Mouse (Mus musculus): ENCODE measurements around the gene Mpnd.

DNA sequence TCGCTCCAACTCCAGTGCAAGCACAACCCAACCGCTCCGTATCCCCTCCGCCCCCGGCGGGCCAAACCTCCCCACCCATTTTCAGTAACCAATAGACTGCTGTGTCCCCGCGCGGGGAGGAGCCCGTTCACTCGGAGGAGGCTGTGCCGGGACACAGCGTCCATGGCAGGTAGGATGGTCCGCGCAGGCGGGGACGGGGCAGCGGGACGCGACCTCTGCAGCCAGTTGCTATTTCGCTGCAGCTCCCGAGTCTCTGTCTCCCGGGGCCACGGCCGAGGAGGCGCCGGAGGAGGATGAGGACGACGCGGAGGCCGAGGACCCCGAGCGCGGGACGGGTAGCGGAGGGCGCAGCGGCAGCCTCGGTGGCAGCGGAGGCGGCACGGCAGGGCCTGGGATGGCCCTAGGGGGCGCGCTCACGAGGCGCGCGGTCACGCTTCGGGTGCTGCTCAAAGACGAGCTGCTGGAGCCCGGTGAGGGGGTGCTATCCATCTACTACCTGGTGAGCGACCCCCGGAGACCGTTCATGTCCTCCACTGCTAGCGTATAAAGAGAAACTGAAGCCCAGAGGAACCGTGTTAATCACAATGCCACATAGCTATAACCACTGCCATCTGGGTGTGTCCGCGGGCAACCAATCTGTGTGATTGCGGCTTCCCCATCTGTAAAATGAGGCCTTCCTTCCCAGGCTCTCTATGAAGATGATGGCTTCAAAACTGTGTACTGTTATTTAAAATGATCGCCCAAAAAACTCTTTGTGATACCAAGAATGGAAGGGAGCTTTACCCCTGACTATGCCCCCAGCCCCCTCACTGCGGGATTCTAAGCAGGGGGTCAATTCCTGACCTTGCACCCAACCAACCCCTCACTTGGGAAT lies 3.8 kb downstream of the Mpnd start:
- TF ChIP-seq CTCF (IDR thresholded peaks at IDR 0.05; ENCODE audit: extremely low read depth, insufficient read depth, low read length) (no peak), POLR2A (IDR thresholded peaks at IDR 0.05; ENCODE audit: extremely low read depth, insufficient read depth, low read length) (peak; percentile 90)
